Mouse (Mus musculus) heart, adult 2 months (tissue): ENCODE measurements around the gene Abca4.

Source experiments
- CTCF ChIP-seq: fragments of 200-600 bp; IDR thresholded peaks from 2 replicates; pipeline ENCODE4 v1.8.1; 2022; ENCODE audit warnings: antibody characterized with exemption, mild to moderate bottlenecking, moderate library complexity
- EP300 ChIP-seq: fragments of 200-500 bp; IDR thresholded peaks from 2 replicates; pipeline ENCODE4 v1.6.1; 2011; ENCODE audit warnings: low read depth, low read length, control low read depth; ENCODE audit not compliant: insufficient read depth

- TF ChIP-seq CTCF = no peak
- TF ChIP-seq EP300 = no peak
These were observed 10.0 kb upstream of the Abca4 start for GRCm38 (mm10) chr3:122034240-122034639.
